8 mouse cellular contexts compared by ENCODE assay signal in genomic region chr1:182670563-182671342, GRCm38 (mm10).
DNase-seq lines count a peak whose midpoint lies in the region; ATAC-seq lines count a peak whose summit lies in the region.

No protein-coding gene starts in this region.

- peak overlapping the region; percentile 65 for H3K27ac ChIP-seq in lung, embryonic 16.5 days (ENCODE audit: low read length)
- peak overlapping the region; percentile 44 for H3K27ac ChIP-seq in stomach, embryonic 14.5 days (ENCODE audit: low read length)

- H3K9me3 ChIP-seq in lung, embryonic 16.5 days (ENCODE audit: control insufficient read depth, low read length), result peaks cover 5% of the 10 kb centered on the region; the same call in 1 of the 2 replicates
- no peaks in the 10 kb centered on the region for H3K9me3 ChIP-seq in stomach, embryonic 14.5 days (ENCODE audit: control insufficient read depth, low read depth, low read length)

- peaks cover 28% of the 10 kb centered on the region for H3K4me1 ChIP-seq in lung, embryonic 16.5 days (replicated peaks; ENCODE audit: control insufficient read depth, insufficient read depth, low read length)
- H3K4me1 ChIP-seq in stomach, embryonic 14.5 days (ENCODE audit: control insufficient read depth, insufficient read depth, low read length), result peaks cover 14% of the 10 kb centered on the region; the same call in 1 of the 2 replicates

- no peaks in the 10 kb centered on the region for H3K36me3 ChIP-seq in lung, embryonic 16.5 days (ENCODE audit: control insufficient read depth, insufficient read depth, low read length)
- no peaks in the 10 kb centered on the region for H3K36me3 ChIP-seq in stomach, embryonic 14.5 days (ENCODE audit: control insufficient read depth, insufficient read depth, low read length)

- no peak overlapping the region for H3K9ac ChIP-seq in lung, embryonic 16.5 days (ENCODE audit: low read length)
- no peak overlapping the region for H3K9ac ChIP-seq in stomach, embryonic 14.5 days (replicated peaks; ENCODE audit: low read depth, low read length)

- no peak overlapping the region for H3K4me3 ChIP-seq in lung, embryonic 16.5 days (ENCODE audit: low read length)
- H3K4me3 ChIP-seq in stomach, embryonic 14.5 days (ENCODE audit: low read depth, low read length), result no peak overlapping the region

- no peak for DNase-seq in lung, postnatal 14 days
- peak; percentile 35 for DNase-seq in heart, adult 8-10 months (ENCODE audit: low spot score)
- peak; percentile 35 for DNase-seq in kidney, adult 9 months
- no peak for DNase-seq in spleen, adult 12 weeks (ENCODE audit: low spot score)
- no peak for DNase-seq in cerebellum, adult 9-11 months
- no peak for DNase-seq in testis, postnatal 10 days (ENCODE audit: low spot score)

- WGBS in lung, embryonic 16.5 days, result 23% methylated on average over 11 of the region's 11 CpGs
- WGBS in stomach, embryonic 14.5 days, result 41% methylated on average over 11 of the region's 11 CpGs

- H3K4me2 ChIP-seq in lung, embryonic 16.5 days (ENCODE audit: low read depth, low read length), result no peak overlapping the region
- H3K4me2 ChIP-seq in stomach, embryonic 14.5 days (replicated peaks; ENCODE audit: low read depth, low read length), result 0 out of 2 replicates have a peak overlapping the region, but pooled peaks have one; percentile 4

- peak; percentile 79 for ATAC-seq in lung, embryonic 16.5 days (ENCODE audit: low read depth)
- ATAC-seq in stomach, embryonic 14.5 days (ENCODE audit: insufficient number of reproducible peaks, insufficient read depth, low FRiP score, low read depth), result no peak

- H3K27me3 ChIP-seq in lung, embryonic 16.5 days (ENCODE audit: control insufficient read depth, insufficient read depth, low read depth, low read length), result no peaks in the 10 kb centered on the region
- no peaks in the 10 kb centered on the region for H3K27me3 ChIP-seq in stomach, embryonic 14.5 days (ENCODE audit: control insufficient read depth, insufficient read depth, low read length)

Comparison
In these comparisons a context has a peak if more than half of its experiments do, and no peak if none do; other contexts are left out.
1. DNase-seq: peak in heart, adult 8-10 months (single experiment) and kidney, adult 9 months (single experiment); none in lung, postnatal 14 days (single experiment), spleen, adult 12 weeks (single experiment), cerebellum, adult 9-11 months (single experiment) and testis, postnatal 10 days (single experiment).